Mouse (Mus musculus): ENCODE data around the gene Gpha2.
A peak's percentile ranks its signal among the peaks of the same experiment; 100 is the strongest.

The Gpha2 gene

DNA sequence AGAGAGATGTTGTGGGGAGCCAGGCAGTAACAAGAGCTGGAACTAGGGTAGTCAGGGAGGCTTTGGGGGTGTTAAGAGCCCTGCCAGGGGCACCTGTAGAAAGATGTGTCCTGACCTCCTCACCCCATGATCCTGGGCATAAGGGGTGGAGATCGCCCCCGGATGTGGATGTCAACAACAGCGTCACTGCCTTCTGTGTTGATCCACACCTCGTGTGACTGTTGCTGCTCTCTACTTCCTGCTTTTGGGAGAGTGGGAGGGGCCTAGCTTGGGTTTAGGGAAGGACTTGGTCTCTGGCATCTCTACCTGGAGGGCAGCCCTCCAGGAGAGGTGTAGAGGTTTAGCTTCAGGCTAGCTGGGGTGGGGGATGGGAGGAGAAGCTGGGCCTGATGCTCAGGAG, 16.1 kb downstream of the Gpha2 start:
- peak; percentile 73 for DNase-seq

DNA sequence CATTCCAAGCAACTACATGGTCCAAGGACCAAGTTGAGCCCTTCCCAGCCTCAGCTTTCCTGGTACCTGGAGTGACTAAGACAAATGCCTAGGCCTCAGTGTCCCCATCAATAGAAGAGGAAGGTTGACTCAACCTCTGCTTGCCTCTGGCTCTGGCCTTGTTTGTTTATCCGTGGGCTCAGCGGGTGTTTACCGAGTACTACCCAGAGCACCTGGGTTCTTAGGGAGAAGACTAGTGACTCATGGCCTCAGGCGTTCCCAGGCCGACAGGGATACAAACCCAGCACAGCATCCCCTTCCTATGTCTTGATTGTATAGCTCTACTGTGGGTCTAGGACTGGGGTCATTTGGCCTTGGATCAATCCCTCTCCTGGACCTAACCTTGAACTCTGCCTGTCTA, 17.0 kb downstream of the Gpha2 start:
- no peak for DNase-seq

DNA sequence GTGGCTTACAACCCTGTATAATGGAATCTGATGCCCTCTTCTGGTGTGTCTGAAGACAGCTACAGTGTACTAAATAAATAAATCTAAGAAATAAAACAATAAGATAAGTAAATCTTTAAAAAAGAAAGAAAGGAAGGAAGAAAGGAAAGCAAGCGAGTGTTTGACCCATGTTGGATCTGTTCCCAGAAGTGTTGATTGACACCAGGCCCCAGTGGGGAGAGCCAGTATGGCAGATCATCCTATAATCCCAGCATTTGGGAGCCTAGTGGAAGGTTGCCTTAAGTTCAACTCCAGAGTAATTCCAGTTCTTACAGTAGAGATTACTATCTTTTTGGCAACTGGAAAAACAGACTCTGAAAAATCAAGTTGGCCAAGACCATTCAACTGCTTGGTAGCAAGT, 19.6 kb downstream of the Gpha2 start:
- no peak for DNase-seq

DNA sequence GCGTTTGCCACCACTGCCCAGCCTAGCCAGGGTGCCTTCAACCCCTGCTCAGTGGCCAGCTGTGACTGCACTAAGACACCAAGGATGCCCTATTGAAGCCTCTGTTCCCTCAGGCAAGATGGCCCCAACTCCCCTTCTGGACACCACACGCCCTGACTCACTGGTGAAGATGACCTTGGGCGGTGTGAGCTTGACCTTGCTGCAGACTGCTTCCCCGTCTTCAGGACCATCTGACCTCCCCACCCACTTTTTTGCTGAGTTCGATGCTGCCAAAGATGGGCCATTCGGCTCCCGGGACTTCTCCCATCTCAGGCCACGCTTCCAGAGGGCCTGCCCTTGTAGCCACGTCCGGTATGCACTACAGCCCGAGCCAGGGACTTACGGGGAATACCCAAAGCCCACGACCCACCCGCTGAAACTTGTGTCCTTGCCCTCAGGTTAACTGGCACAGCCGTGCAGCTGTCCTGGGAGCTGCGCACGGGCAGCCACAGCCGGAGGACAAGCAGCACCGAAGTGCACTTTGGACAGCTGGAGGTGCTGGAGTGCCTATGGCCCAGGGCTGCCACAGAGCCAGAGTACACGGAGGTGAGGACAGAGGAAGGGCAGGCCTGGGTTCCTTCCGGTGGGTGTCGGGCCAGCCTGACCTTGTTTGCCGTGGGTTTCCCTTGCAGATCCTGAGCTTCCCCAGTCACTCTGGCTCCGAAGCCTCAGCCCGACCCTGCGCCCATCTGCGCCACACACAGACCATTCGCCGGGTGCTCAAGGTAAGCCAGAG, 21.5 kb downstream of the Gpha2 start:
- DNase-seq: no peak

DNA sequence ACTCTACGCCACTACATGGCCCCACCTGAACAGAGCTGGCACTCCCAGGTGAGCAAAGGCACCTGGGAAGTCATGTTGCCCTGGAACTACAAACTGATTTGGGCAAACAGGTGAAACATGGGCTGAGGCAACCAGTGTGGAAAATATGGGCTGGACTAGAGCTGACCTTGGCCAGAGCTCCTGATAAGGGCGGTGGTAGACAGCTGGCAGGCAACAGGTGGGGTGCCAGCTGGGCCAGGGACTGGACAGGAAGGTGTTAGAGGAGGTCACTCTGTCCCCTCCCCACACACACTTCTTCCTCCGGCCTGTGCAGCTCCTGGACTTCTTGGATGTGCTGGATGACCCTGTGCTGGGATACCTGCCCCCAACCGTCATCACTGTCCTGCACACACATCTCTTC, 26.8 kb downstream of the Gpha2 start:
- DNase-seq: no peak

DNA sequence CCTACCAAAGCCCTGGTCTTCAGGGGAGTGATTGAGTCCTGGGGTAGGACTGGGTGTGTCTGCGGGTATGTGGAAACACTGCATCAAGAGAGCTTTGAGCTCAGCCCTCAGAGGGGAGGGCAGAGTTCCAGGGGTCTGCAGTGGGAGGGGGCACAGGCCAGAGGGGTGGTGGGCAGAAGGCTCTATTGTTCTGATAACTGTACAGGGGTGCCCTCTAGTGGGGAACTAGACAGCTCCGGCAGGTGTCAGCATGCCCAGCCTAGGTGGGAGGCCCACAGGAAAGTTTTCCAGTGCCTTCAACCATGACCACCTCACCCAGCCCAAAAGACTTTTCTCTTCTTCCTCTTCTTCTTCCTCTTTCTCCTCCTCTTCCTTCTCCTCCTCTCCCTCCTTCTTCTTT, 34.2 kb downstream of the Gpha2 start:
- DNase-seq: peak; percentile 38

DNA sequence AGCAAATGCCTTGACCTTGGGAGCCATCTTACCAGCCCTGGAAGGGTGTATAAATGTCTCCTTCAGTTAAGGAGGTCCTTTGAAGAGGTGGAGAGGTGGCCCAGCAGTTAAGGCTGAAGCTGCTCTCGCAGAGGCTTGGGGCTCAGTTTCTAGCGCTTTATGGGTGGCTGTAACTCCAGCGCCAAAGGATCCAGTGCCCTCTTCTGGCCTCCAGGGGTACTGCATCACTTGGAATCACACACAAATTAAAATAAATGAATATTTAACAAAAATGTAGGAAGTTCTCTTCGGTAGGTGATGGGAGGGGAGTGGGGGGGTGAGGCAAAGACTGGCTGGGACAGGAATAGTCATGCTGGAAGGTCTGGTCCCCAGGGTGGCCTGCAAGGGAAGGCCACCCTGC, 34.8 kb downstream of the Gpha2 start:
- DNase-seq: no peak

DNA sequence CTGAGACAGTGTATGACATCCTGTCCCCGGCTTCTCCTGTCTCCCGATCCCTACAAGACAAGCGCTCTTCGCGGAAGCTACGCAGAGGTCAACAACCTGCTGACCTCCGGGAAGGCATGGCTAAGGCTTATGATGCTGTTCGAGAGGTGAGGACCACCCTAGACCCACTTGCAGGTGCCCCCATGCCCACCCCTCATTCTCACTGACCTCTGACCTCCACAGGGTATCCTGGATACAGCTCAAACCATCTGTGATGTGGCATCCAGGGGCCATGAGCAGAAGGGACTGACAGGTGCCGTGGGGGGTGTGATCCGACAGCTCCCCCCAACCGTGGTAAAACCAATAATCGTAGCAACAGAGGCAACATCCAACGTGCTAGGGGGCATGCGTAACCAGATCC, 35.2 kb downstream of the Gpha2 start:
- DNase-seq: no peak

DNA sequence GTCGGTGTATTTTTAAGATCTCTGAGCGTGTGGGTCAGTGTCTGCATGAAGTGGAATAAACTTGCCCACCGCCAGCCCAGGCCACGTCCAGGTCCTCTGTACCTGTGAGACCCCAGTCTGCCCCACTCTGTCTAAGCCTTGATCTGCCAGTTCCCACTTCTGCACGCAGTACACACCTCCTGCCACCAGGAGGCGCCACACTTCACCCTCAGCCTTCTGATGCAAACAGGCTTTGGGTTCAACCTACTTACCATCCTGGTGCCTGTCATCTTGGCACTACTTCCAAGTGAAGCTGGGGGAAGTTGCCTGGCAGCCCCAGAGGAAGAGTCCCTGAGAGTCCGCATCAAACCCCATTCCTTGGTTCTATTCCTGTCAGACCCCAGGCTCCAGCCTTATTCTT, 36.0 kb downstream of the Gpha2 start:
- peak; percentile 78 for DNase-seq

DNA sequence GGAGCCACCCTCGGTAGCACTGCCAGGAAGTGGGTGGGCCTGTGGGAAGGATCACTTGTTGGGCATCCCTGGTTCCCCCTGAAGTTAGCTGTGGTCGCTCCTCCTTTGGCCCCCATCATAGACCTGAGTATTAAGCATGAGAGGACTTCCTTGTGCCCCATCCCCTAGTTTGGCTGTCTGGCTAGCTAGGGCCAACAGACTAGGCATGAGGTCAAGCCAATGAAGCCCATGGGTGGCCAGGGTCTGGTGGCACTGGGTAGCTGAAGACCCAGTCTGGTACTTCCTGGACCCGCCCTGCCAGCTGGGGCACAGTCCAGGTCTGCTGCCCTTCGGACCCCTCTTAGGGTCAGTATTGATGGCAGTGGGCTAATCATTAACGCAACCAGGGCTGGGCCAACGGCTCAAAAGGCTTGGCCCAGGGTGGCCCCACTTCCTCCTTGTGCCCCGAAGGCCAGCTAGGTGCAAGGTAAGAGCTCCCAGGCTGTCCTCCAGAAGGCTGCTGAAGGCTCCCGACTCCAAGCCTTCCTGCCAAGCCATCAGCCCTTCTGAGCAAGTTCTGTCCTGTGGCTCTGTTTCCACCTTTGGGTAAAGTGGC, 36.8 kb downstream of the Gpha2 start:
- DNase-seq: peak; percentile 52

DNA sequence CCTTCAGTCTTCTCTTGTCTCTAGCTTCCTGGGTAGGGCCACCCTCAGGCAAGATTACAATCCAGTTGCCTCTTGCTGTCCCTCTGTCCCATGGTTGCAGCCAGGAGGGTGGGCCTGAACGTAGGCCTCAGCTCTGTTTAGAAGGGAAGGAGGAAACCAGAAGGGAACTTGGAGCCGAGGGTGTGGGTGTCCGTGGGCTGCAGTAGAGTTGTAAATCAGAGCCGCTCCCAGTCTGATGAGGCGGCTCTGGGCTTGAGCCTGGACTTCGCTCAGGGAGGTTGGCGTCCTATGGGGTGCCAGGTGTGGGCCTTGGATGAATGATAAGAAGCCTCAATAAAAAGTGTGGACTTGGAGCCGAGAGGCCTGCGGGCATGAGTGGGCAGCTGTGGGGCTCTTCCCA, 38.0 kb downstream of the Gpha2 start:
- no peak for DNase-seq

DNA sequence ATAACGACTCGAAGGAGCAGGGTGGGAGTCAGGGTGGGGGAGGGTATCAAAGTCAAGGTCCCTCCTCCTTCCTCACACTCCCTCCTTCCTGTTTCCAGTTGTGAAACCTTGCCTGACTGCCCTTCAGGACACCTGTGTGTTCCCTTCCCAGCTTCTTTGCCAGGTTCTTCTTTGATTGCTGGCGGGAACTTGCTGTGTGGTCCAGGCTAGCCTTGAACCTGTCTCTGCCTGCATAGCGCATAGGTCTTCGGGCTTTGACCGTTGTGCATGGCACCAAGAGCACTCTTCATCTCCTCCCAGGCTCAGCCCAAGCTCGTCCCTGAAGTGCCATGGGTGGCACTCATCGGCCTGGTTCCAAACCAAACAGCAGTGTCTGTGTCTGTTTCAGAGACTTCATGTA, 38.8 kb downstream of the Gpha2 start:
- no peak for DNase-seq

DNA sequence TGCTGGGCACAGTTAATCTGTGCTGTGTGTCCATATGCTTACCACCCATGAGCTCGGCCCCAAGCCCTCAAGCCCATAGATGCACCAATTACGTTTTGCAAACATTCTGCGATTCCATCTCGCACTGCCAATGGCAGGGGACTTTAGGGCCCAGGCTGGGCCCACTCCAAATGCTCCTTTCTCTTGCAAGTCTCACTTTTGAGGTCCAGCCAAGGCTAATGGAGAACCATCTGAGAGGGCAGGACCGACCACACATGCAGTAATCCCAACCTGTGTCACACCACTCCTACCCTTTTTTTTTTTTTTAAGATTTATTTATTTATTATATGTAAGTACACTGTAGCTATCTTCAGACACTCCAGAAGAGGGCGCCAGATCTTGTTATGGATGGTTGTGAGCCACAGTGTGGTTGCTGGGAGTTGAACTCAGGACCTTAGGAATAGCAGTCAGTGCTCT, 39.6 kb downstream of the Gpha2 start:
- no peak for DNase-seq

DNA sequence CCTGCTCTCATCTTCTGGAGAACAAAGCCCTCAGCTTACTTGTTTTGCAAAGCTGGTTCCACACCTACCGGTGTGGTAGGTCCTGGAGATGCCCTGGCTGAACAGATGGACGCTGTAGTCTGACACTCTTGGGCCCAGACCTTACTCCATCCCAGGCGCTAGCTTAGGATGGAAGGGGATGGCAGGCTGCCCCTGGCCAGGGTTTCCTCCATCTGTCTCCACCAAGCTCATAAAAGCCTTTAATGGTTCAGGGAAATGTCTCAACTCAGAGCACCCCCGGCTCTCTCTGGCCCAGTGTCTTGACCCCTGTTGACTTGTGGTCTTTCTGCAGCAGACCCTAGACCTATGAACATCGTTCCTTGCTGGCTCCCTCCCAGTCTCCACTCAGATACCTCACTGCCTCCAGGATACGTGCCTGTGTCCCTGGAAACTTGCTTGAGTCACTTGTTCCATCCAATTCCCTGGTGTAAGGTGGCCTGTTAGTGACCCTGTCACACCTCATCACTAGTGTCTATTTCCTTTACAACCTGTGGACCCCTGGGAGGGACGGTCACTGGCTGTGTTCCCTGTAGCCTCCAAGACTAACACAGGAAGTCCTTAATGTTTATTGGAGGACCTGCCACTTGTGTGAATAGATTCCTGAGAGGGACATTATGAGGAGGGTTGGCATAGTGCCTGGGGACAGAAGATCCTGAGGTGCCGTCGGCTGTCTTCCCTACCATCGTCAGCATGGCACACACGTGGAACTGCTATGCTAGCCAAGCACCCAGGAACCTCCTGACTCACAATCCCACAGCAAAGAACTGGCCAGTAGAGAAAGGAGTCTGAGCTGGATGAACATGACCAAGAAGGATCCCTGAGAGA, 41.4 kb downstream of the Gpha2 start:
- no peak for DNase-seq

DNA sequence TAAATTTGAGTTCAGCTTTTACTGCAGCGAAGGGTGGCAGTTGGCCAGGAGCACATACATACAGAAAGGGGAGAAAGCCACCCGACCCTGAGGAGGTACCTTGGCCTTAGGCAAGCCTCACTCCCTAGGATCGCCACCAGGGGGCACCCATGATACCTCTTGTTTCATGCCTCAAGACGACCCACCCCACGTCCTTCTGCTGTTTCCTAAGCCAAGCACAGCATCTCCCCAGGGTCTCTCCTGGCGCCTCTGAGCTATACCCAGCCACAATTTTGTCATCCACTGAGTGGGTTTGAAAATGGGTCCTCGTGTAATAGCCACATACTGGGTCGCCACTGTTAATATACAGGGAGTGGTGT, 42.0 kb downstream of the Gpha2 start:
- peak; percentile 89 for DNase-seq

DNA sequence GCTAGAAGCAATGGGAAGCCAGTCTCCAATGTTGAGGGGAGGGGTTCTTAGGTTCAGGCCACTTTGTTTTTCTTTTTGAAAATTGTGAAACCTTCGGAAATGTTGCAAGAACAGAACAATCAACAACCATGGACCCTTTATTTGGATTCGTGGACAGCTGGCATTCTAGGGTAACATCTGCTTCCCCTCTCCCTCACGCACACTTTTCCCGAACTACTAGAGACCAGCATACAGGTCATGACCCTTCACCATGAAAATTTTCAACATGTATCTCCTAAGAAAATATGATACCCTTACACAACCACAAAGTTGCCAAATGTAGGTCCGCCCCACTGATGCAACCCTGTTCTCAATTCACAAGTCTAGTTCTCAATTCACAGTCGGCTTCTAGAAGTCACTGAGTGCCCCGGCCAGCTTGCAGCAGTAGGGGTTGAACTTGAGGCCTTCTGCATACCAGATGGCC, 42.5 kb downstream of the Gpha2 start:
- no peak for DNase-seq

DNA sequence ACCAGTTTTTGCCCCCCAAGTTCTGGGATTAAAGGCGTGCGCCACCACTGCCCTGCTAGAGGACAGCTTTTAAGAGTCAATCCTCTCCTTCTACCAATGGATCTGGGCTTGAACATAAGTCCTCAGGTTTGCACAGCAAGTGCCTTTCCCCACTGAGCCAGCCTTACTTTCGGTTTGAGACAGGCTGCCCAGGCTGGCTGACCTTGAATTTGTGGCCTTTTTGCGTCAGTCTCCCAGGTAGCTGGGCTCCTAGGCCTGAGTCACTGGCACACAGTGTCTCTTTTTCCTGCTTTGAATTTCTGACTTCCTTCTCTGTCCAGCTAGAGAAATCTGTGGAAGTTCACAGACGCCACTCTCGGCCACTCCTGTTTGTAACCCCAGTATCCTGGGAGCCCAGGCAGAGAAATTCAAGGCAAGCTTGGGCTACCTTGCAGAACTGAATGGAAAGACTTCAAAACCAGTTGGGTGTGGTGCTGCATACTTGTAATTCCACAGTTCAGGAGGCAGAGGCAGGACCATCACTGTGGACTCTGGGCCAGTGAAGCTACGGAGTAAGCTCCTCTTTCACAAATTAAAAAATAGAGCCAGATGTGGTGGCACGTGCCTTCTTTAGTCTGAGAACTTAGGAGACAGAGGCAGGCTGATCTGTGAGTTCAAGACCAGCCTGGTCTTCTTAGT, 43.8 kb downstream of the Gpha2 start:
- no peak for DNase-seq

DNA sequence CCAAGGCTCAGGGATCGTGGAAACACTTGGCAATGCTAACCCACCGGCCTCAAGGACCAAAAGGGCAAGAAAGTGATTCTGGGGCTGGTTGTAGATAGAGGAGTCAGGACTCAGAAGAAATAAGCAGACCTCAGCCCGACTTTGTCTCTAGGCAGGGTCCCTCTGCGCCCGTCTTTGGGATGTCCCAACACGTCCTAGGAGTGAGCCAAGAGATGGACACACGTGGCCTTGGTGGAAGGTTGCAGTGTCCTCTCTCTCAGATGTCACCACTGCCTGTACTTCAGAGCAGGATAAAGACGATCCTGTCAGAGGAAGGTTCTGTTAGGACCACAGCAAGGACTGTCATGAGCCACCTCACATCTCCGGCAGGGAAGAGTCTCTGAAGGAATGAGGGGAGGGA, 44.5 kb downstream of the Gpha2 start:
- DNase-seq: no peak

DNA sequence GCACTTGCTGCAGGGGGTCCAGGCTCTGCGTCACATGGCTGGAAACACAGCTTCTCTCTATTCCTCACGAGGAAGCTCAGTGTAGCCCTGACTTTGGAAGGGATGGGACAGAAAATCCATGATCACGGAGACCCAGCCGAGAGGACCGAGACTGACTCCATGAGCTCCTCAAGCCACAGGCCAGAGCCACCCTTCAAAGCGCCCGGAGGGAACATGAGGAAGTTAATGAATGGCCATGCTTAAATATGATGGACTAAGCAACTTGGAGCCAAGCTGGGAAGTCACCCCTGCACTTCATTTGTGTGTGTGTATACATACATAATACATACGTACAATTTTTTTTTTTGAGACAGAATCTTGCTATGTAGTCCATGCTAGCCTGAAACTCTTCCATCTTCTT, 45.0 kb downstream of the Gpha2 start:
- DNase-seq: no peak

DNA sequence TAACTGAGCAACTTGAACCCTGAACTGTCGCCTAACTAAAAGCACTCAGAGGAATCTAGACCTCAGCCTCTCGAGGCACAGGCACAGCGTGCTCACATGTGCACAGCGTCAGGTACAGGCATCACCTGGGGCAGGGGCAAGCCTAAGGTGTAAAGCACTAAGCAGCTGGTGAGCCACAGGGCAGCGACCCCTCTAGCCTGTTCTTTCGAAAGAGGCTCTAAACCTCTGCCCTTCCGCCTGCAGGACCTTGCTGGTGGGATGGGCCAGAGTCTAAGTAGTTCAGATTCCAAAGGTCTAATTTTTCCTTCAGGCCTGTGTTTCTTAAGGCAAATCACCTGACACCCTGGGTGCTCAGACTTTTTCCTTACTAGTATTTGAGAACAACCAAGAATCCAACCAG, 45.9 kb downstream of the Gpha2 start:
- DNase-seq: no peak

DNA sequence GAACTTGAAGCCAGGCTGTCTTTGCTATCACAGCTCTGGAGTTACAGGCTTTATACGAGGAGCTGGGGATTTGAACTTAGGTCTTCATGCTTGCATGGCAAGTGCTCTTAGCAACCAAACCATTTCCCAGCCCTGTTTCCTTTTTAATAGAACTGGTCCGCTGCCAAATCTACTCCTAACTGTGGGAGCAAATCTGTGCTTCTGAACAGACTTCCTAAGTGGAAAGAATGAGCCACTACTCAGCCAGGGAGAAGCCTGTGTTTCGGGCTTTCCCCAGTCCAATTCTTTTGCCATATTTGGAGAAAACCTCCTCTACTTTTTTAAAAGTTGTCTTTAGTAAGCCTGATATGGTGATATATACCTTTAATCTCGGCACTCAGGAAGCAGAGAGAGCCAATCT, 46.6 kb downstream of the Gpha2 start:
- no peak for DNase-seq

DNA sequence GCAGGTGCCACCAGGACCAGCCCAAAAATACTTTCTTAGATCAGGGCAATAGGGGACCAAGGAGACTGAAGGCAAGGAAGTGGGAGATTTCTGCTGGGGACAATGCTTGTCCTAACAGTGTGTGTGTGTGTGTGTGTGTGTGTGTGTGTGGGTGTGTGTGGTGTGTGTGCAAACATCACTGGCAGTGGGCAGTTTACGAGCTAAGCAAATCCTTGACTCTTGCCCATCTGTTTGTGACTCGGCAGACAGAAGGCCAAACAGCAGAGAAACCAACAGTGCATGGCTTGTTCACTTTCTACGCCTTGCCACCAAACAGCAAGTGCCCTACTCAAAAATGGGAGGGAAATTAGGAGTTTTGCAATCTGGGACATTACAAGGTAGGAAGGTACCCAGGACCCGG, 47.4 kb downstream of the Gpha2 start:
- DNase-seq: no peak

DNA sequence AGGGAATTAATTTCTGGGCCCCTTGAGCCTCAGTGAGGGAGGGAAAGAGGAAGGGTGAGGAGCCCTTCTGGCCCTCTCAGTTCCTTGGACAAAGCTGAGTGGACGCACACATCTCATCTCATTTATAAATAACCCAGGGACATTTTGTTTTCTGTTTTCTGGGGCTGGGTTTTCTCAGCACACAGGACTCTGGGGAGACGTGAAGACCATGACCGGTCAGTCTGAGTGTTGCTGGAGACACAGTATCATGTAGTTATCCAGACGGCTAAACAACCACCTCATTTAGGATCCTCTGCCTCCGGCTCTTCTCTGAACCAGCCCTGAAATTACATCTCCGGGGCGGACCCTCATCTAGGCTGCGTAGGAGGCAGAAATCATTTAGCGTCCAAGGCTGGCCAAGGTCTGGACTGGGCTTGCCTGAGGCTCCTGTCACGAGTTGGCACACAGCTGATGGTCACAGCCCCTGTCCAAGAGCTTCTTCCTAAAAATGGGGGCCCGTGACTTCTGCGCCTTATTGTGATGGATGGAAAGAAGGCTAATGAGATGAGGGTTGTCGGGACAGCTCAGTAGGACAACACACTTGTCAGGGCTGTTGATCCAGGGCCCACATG, 47.9 kb downstream of the Gpha2 start:
- DNase-seq: no peak

Measured in liver (tissue).